ENCODE assay signal across 16 mouse cellular contexts in genomic region chr3:15228641-15229040, GRCm38 (mm10).
"Had no signal": no experiment of that assay in that cellular context is flagged by ENCODE, and none has a peak within 500 bp of the region (broad histone marks: within the 10 kb centered on the region; RNA-seq: fewer than 3 reads in every experiment).

No protein-coding gene starts in this region.

- H3K4me3 ChIP-seq: lung, embryonic 15.5 days; megakaryocyte, embryonic 14.5 days; midbrain, embryonic 13.5 days; midbrain, embryonic 15.5 days; neural tube, embryonic 12.5 days; stomach, embryonic 15.5 days had no signal

- H3K36me3 ChIP-seq: lung, embryonic 15.5 days; midbrain, embryonic 13.5 days; midbrain, embryonic 15.5 days; neural tube, embryonic 12.5 days; stomach, embryonic 15.5 days had no signal

- H3K4me1 ChIP-seq: lung, embryonic 15.5 days; midbrain, embryonic 13.5 days; midbrain, embryonic 15.5 days; neural tube, embryonic 12.5 days; stomach, embryonic 15.5 days had no signal

- ATAC-seq: lung, postnatal 0 days; midbrain, embryonic 13.5 days; midbrain, embryonic 15.5 days had no signal

- H3K9ac ChIP-seq: lung, embryonic 15.5 days; midbrain, embryonic 13.5 days; midbrain, embryonic 15.5 days; neural tube, embryonic 12.5 days; stomach, embryonic 15.5 days had no signal

- H3K4me2 ChIP-seq: lung, embryonic 15.5 days; midbrain, embryonic 11.5 days; midbrain, embryonic 13.5 days; midbrain, embryonic 15.5 days; neural tube, embryonic 12.5 days; stomach, embryonic 15.5 days had no signal

- H3K27me3 ChIP-seq: lung, embryonic 15.5 days; megakaryocyte, embryonic 14.5 days; midbrain, embryonic 13.5 days; midbrain, embryonic 15.5 days; neural tube, embryonic 12.5 days; stomach, embryonic 15.5 days had no signal

- H3K27ac ChIP-seq: lung, embryonic 15.5 days; macrophage; midbrain, embryonic 13.5 days; midbrain, embryonic 15.5 days; neural tube, embryonic 12.5 days; stomach, embryonic 15.5 days; stomach, postnatal 0 days had no signal

- H3K9me3 ChIP-seq: lung, embryonic 15.5 days; megakaryocyte, embryonic 14.5 days; midbrain, embryonic 13.5 days; midbrain, embryonic 15.5 days; neural tube, embryonic 12.5 days; stomach, embryonic 15.5 days had no signal

- DNase-seq: lung, adult 2 months; lung, postnatal 14 days; lung, postnatal 36 days; right cerebral cortex, postnatal 14 days; thymus, adult 2 months; thymus, postnatal 36 days had no signal
